Mouse (Mus musculus): ENCODE measurements around the gene Ltb4r2.

- TF ChIP-seq CTCF (IDR thresholded peaks at IDR 0.05; ENCODE audit: borderline replicate concordance, insufficient read depth, low read length) (no peak), POLR2A (IDR thresholded peaks at IDR 0.05; ENCODE audit: low read depth, low read length) (no peak)
Measured at GRCm38 (mm10) chr14:55763166-55763565, 1.9 kb downstream of the Ltb4r2 start.

All from embryonic fibroblast, embryonic 13.5 days (primary cell).